Mouse (Mus musculus) midbrain, embryonic 11.5 days (tissue): ENCODE data around the gene Gm47289. TPM values are rescaled to one million over a fixed set of nuclear protein-coding genes. Genes with fewer than 3 reads are reported as not detected.

ENCODE experiments used
- ATAC-seq: fragments of 200-750 bp; cut with Nextera tagmentation; 2 replicates; pipeline ENCODE4 v1.8.0; 2017; ENCODE audit warnings: moderate TSS enrichment, moderate library complexity; ENCODE audit not compliant: low FRiP score
- DNase-seq: peaks from one replicate; pipeline ENCODE4 v3.0.0; 2015; ENCODE audit warnings: low spot score; ENCODE audit errors: missing footprints
- H3K27ac ChIP-seq: fragments of 300-500 bp; sonication (generic); 2 replicates; pipeline ENCODE4 v1.5.1; 2014; ENCODE audit warnings: low read depth, low read length
- H3K27me3 ChIP-seq: fragments of 300-500 bp; sonication (generic); 2 replicates; pipeline ENCODE4 v1.6.1; 2014; ENCODE audit warnings: mild to moderate bottlenecking, low read length, moderate library complexity, mixed read lengths; ENCODE audit not compliant: control insufficient read depth, insufficient read depth
- H3K36me3 ChIP-seq: fragments of 300-500 bp; sonication (generic); 2 replicates; pipeline ENCODE4 v1.6.1; 2014; ENCODE audit warnings: mild to moderate bottlenecking, low read length, moderate library complexity, mixed read lengths; ENCODE audit not compliant: control insufficient read depth, insufficient read depth
- H3K4me1 ChIP-seq: fragments of 300-500 bp; sonication (generic); 2 replicates; pipeline ENCODE4 v1.6.1; 2014; ENCODE audit warnings: low read length; ENCODE audit not compliant: control insufficient read depth, insufficient read depth
- H3K4me2 ChIP-seq: fragments of 300-500 bp; sonication (generic); 2 replicates; pipeline ENCODE4 v1.6.1; 2014; ENCODE audit warnings: mild to moderate bottlenecking, moderate library complexity
- H3K4me3 ChIP-seq: fragments of 300-500 bp; sonication (generic); 2 replicates; pipeline ENCODE4 v1.5.1; 2014; ENCODE audit warnings: low read depth, low read length
- H3K9ac ChIP-seq: fragments of 300-500 bp; sonication (generic); 2 replicates; pipeline ENCODE4 v1.6.1; 2014; ENCODE audit warnings: low read length
- H3K9me3 ChIP-seq: fragments of 300-500 bp; sonication (generic); 2 replicates; pipeline ENCODE4 v1.6.1; 2016; ENCODE audit warnings: low read length; ENCODE audit not compliant: control insufficient read depth
- whole genome bisulfite sequencing: fragments of 180-500 bp; shearing (Covaris S2); extraction: QIAGEN DNeasy Blood & Tissue Kit; methylation state at CpG from one replicate; pipeline ENCODE4 v1.1.7; 2014; 5-methylcytosine and 5-hydroxymethylcytosine counted together
- polyA plus RNA-seq: library from polyadenylated mRNA; unstranded; fragments of >200 nt; fragmentation: Nextera tagmentation; extraction: Ambion mirVana; gene quantifications from 2 replicates; pipeline ENCODE4 v1.2.1, GENCODE M21; 2014

Gene Gm47289
- polyA plus RNA-seq, 1 experiment from 2014 or later: not detected

DNA sequence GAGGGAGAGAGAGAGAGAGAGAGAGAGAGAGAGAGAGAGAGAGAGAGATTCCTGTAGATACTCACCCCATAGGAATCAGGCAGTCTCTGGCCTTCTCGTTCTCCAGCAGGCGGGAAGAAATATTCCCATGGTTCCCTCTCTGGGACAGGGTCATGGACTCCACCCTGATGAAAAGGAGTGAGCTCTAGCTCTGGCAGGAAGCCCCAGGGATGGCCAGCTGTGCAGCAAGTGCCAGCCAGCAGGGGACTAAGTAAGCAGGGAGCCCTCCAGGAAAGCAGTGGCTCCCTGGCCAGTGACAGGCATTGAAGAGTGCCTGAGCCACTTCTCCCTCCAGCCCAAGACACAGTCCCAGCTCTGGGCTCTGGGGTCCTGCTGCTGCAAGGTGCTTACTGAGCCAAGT, 7.2 kb upstream of the Gm47289 start:
- no peaks in the 10 kb centered on the region for H3K36me3 ChIP-seq
- H3K4me3 ChIP-seq: no peak overlapping the region
- H3K9ac ChIP-seq: no peak overlapping the region
- 68% methylated on average over 2 of the region's 2 CpGs for WGBS
- ATAC-seq: no peak
- H3K4me1 ChIP-seq: no peaks in the 10 kb centered on the region; the same call in 1 of the 2 replicates
- DNase-seq: no peak
- H3K27ac ChIP-seq: no peak overlapping the region
- no peak overlapping the region for H3K4me2 ChIP-seq
- H3K9me3 ChIP-seq: no peaks in the 10 kb centered on the region
- H3K27me3 ChIP-seq: peaks cover 7% of the 10 kb centered on the region

DNA sequence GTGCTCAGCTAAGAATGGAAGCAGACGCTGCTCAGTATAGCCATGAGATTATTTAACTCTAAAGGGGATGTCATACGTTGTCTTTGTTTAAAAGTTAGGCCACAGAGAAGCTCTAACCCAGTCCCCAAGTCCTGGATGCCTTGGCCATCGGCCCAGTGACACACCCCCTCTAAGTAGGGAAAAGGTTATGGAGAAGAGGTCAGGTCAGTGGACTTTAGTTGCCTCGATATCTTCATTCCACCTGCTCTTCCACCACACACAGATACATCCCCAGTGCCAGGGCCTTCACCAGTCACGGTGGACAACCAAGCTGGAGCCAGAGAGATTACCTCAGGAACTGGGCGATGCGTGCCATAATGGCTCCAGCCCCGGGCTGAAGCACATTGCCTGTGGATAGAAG, 3.5 kb upstream of the Gm47289 start:
- H3K4me2 ChIP-seq: no peak overlapping the region
- no peak overlapping the region for H3K9ac ChIP-seq
- no peaks in the 10 kb centered on the region for H3K9me3 ChIP-seq
- WGBS: 80% methylated on average over 8 of the region's 8 CpGs
- H3K27ac ChIP-seq: no peak overlapping the region
- no peaks in the 10 kb centered on the region for H3K36me3 ChIP-seq
- no peaks in the 10 kb centered on the region; the same call in 1 of the 2 replicates for H3K4me1 ChIP-seq
- no peak overlapping the region for H3K4me3 ChIP-seq
- ATAC-seq: no peak
- no peak for DNase-seq
- peaks cover 7% of the 10 kb centered on the region for H3K27me3 ChIP-seq

- ATAC-seq: no peak
- H3K4me3 ChIP-seq: no peak overlapping the region
Observed at GRCm38 (mm10) chr9:119155826-119156225, 3.1 kb upstream of the Gm47289 start.

GRCm38 (mm10) chr9:119156278-119157201, 2.4 kb upstream of the Gm47289 start, which contains the start of gene Acaa1b:
Gene Acaa1b (minus strand): TSS chr9:119157093.
- WGBS: under 1% methylated on average over 65 of the region's 65 CpGs
- DNase-seq: peak; percentile 97
- peak within 1 kb of the TSS; percentile 45 for H3K9ac ChIP-seq
- H3K4me1 ChIP-seq: no peaks in the 10 kb centered on the region; the same call in 1 of the 2 replicates
- peaks cover 7% of the 10 kb centered on the region for H3K27me3 ChIP-seq
- H3K36me3 ChIP-seq: no peaks in the 10 kb centered on the region
- H3K27ac ChIP-seq: no peak within 1 kb of the TSS
- H3K4me3 ChIP-seq: peak within 1 kb of the TSS; percentile 48
- H3K4me2 ChIP-seq: peak within 1 kb of the TSS; percentile 53
- no peaks in the 10 kb centered on the region for H3K9me3 ChIP-seq
- peak; percentile 91 for ATAC-seq

More at GRCm38 (mm10) chr9:119155826-119156225, 3.1 kb upstream of the Gm47289 start:
- Histone ChIP-seq H3K9me3 (no peaks in the 10 kb centered on the region), H3K4me2 (no peak overlapping the region), H3K4me1 (no peaks in the 10 kb centered on the region; the same call in 1 of the 2 replicates), H3K36me3 (no peaks in the 10 kb centered on the region), H3K27me3 (peaks cover 7% of the 10 kb centered on the region), H3K27ac (no peak overlapping the region), H3K9ac (no peak overlapping the region)
- no peak for DNase-seq
- 56% methylated on average over 7 of the region's 7 CpGs for WGBS

DNA sequence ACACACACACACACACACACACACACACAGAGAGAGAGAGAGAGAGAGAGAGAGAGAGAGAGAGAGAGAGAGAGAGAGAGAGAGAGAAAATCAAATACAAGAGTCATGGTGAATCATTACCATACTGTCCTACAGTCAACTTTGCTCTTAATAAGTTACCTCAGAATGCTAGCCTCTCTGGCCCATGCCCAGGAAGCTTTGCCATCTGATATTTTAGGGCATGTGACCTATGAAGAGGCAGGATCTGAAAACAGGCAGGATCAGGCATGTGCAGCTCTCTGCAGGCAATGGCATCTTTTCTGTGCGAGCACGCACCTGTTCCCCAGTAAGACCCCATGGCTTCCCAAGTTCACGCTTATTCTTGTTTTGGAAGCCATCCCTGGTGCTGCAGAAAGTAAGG, 1.7 kb downstream of the Gm47289 start:
- ATAC-seq (no peak), DNase-seq (peak; percentile 2)
- WGBS: 85% methylated on average over 3 of the region's 3 CpGs
- no peak overlapping the region for H3K27ac ChIP-seq
- no peaks in the 10 kb centered on the region for H3K36me3 ChIP-seq
- H3K9me3 ChIP-seq: no peaks in the 10 kb centered on the region
- no peak overlapping the region for H3K4me2 ChIP-seq
- no peaks in the 10 kb centered on the region; the same call in 1 of the 2 replicates for H3K4me1 ChIP-seq
- no peak overlapping the region for H3K9ac ChIP-seq
- no peak overlapping the region for H3K4me3 ChIP-seq
- H3K27me3 ChIP-seq: peaks cover 5% of the 10 kb centered on the region

GRCm38 (mm10) chr9:119164743-119165142, 5.8 kb downstream of the Gm47289 start:
- no peaks in the 10 kb centered on the region for H3K36me3 ChIP-seq
- H3K4me2 ChIP-seq: no peak overlapping the region
- DNase-seq (peak; percentile 12), ATAC-seq (no peak)
- H3K27ac ChIP-seq: no peak overlapping the region
- WGBS: 86% methylated on average over 7 of the region's 7 CpGs
- H3K27me3 ChIP-seq: no peaks in the 10 kb centered on the region
- no peak overlapping the region for H3K4me3 ChIP-seq
- H3K9ac ChIP-seq: no peak overlapping the region
- H3K9me3 ChIP-seq: no peaks in the 10 kb centered on the region
- H3K4me1 ChIP-seq: no peaks in the 10 kb centered on the region

- H3K9me3 ChIP-seq: no peaks in the 10 kb centered on the region
- H3K4me1 ChIP-seq: no peaks in the 10 kb centered on the region
- DNase-seq (no peak), ATAC-seq (no peak)
- no peaks in the 10 kb centered on the region for H3K36me3 ChIP-seq
- no peak overlapping the region for H3K9ac ChIP-seq
- H3K4me2 ChIP-seq: no peak overlapping the region
- H3K27me3 ChIP-seq: no peaks in the 10 kb centered on the region
- no peak overlapping the region for H3K27ac ChIP-seq
- H3K4me3 ChIP-seq: no peak overlapping the region
- 95% methylated on average over 6 of the region's 6 CpGs for WGBS
Observed at GRCm38 (mm10) chr9:119165548-119165947, 6.6 kb downstream of the Gm47289 start.

DNA sequence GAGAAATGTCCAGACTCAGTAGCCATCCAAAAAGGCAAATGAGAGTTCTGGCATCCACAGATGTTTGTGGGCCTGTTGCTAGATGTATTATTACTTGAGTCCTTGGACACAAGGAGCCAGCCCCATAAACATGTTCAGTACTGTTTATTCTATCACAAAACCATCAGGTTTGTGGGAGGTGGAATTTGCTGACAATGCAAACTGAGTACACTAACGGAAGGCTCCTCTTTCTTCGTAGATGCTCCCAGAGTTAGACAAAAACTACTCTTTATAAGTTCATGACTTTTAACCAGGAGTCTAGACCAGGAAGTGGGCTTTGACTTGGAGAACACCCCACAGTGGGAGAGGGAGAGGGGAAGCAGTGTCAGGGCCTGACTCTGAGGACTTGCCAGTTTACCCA, 8.6 kb downstream of the Gm47289 start:
- H3K36me3 ChIP-seq: no peaks in the 10 kb centered on the region
- WGBS: 99% methylated on average over 2 of the region's 2 CpGs
- no peaks in the 10 kb centered on the region for H3K9me3 ChIP-seq
- ATAC-seq (no peak), DNase-seq (peak; percentile 28)
- no peaks in the 10 kb centered on the region for H3K4me1 ChIP-seq
- no peak overlapping the region for H3K27ac ChIP-seq
- H3K4me2 ChIP-seq: no peak overlapping the region
- no peaks in the 10 kb centered on the region for H3K27me3 ChIP-seq
- H3K9ac ChIP-seq: no peak overlapping the region
- no peak overlapping the region for H3K4me3 ChIP-seq

DNA sequence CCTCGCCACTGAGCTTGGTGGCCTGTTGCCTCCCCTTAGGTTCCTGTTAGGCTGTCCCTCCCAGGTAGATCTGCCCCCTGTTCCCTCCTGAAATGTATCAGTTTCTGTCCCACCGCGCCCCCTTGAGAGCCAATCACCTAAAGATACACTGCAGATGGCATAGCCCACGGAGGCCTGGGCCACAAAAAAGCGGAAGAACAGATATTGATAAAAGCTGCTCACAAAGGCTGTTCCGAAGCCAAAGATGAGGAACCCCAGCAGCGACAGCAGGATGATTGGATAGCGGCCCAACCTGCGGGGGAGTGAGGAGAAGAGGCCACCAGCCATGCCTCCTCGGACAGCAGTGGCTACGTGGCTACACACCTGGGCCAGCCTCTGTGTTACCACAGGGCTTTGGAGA, 20.3 kb downstream of the Gm47289 start:
- no peak for ATAC-seq
- Histone ChIP-seq H3K4me1 (no peaks in the 10 kb centered on the region), H3K27ac (no peak overlapping the region)

More for the DNA sequence above, 20.3 kb downstream of the Gm47289 start:
- DNase-seq: no peak
- no peaks in the 10 kb centered on the region for H3K36me3 ChIP-seq
- WGBS: 90% methylated on average over 11 of the region's 11 CpGs
- no peak overlapping the region for H3K4me2 ChIP-seq
- H3K4me3 ChIP-seq: no peak overlapping the region
- H3K9ac ChIP-seq: no peak overlapping the region
- no peaks in the 10 kb centered on the region for H3K27me3 ChIP-seq
- H3K9me3 ChIP-seq: no peaks in the 10 kb centered on the region
